In the genomic region with DNA sequence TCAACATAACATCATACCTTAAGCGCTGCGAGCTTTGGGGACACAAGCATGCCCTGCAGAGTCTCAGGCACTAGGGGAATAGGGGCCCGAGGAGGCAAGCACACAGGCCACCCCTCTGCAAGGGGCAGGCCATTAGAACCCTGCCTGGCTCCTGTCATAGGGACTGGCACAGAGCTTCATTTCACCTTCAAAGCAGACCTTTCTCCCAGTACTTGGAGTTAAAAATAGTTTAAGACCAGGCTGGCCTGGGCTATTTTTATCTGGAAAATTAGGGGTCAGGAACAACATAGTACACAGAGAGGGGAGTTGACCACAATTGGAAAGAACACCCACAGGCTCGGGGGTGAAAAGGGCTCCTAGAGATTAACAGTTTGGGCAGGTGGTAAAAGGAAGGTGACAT, we compare ENCODE assay signal across 14 mouse cellular contexts.
"Had no signal": no experiment of that assay in that cellular context is flagged by ENCODE, and none has a peak within 500 bp of the region (broad histone marks: within the 10 kb centered on the region; RNA-seq: fewer than 3 reads in every experiment).

No protein-coding gene starts in this region.

- DNase-seq: left cerebral cortex, postnatal 4 days; lung, embryonic 14.5 days; lung, postnatal 10 days; lung, postnatal 4 days; midbrain, embryonic 14.5 days; right cerebral cortex, adult 18-20 months; right cerebral cortex, postnatal 25 days; thymus, adult 18-20 months; thymus, postnatal 14 days had no signal

- H3K27ac ChIP-seq: liver, embryonic 15.5 days; midbrain, embryonic 10.5 days; neural tube, embryonic 15.5 days had no signal

- H3K4me2 ChIP-seq: liver, embryonic 11.5 days; liver, embryonic 15.5 days; lung, embryonic 14.5 days; neural tube, embryonic 15.5 days had no signal

- H3K4me1 ChIP-seq: liver, embryonic 15.5 days; midbrain, embryonic 10.5 days; neural tube, embryonic 15.5 days had no signal

- H3K4me3 ChIP-seq: liver, embryonic 15.5 days; midbrain, embryonic 10.5 days; myocyte; neural tube, embryonic 15.5 days had no signal

- H3K9me3 ChIP-seq: liver, embryonic 15.5 days; midbrain, embryonic 10.5 days; neural tube, embryonic 15.5 days had no signal

- H3K27me3 ChIP-seq: liver, embryonic 15.5 days; neural tube, embryonic 15.5 days had no signal

- H3K9ac ChIP-seq: liver, embryonic 15.5 days; lung, embryonic 14.5 days; neural tube, embryonic 15.5 days had no signal
